Mouse (Mus musculus): ENCODE measurements at regions not wholly inside any gene's neighbourhood (a gene's known extent, or its start where the extent isn't known, plus 50 kb on each side); places are given as distances from the start of the nearest gene placed in this dataset.

DNA sequence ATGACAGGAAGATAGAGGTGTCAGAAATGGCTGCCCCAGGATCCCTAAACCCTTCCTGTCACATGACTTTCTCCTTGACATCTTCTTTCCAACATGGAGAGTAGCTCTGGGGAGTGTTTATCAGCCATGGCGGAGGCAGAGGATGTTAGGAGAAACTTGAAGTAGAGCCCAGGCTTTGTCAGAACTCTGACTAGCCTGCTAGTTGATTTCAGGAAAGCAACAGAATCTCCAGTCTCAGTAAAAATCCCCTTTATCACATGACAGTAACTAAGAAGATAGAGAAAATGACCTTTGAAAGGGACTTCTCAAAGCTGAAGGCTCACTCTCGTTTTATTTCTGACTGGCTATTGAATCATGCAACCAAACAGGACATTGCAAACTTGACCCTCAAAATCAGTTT, 76.3 kb upstream of the Glrp1 start:
- Histone ChIP-seq H3K4me1 (ENCODE audit: control insufficient read depth, insufficient read depth, low read length) (no peaks in the 10 kb centered on the region), H3K27ac (ENCODE audit: low read depth, low read length) (no peak overlapping the region), H3K4me3 (ENCODE audit: low read depth, low read length) (no peak overlapping the region), H3K4me2 (ENCODE audit: low read depth) (no peak overlapping the region), H3K36me3 (ENCODE audit: control insufficient read depth, insufficient read depth, low read length) (no peaks in the 10 kb centered on the region), H3K27me3 (ENCODE audit: control insufficient read depth, insufficient read depth, low read length) (no peaks in the 10 kb centered on the region), H3K9me3 (ENCODE audit: control insufficient read depth, low read length) (no peaks in the 10 kb centered on the region), H3K9ac (ENCODE audit: low read length) (no peak overlapping the region)
- DNase-seq (ENCODE audit: low spot score), result no peak
- no peak for ATAC-seq (ENCODE audit: insufficient read depth, low FRiP score, low TSS enrichment)
- WGBS, result 87% methylated on average over 2 of the region's 2 CpGs

DNA sequence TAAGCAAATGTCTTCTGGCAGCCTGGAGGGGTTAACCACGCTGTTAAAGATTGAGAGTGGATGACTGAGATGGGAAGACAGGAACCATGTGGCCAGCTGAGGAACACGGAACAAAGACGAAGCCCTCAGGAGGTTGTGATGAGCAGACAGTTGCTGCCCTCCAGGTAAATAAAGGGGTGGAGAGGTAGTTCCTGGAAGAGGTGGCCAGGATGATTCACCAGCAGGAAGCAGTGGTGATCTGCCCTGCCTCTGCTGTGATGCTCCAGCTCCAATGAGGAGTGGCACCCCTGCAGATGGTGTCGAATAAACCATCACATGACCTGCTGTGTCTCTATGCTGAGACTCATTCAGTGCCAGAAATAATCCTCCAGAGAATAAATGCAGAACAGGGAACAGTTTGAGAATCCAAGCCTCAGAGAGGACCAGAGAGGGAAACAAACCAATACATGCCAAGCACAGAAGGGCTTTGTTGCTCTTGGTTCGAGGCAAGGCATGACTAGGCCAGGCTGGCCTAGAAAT, 74.7 kb upstream of the Glrp1 start:
- Histone ChIP-seq H3K27me3 (ENCODE audit: control insufficient read depth, insufficient read depth, low read length) (no peaks in the 10 kb centered on the region), H3K9me3 (ENCODE audit: control insufficient read depth, low read length) (no peaks in the 10 kb centered on the region), H3K4me2 (ENCODE audit: low read depth) (no peak overlapping the region), H3K4me3 (ENCODE audit: low read depth, low read length) (no peak overlapping the region), H3K36me3 (ENCODE audit: control insufficient read depth, insufficient read depth, low read length) (no peaks in the 10 kb centered on the region), H3K9ac (ENCODE audit: low read length) (no peak overlapping the region), H3K4me1 (ENCODE audit: control insufficient read depth, insufficient read depth, low read length) (no peaks in the 10 kb centered on the region), H3K27ac (ENCODE audit: low read depth, low read length) (no peak overlapping the region)
- DNase-seq (ENCODE audit: low spot score) (no peak), ATAC-seq (ENCODE audit: insufficient read depth, low FRiP score, low TSS enrichment) (no peak)
- WGBS, result 83% methylated on average over 5 of the region's 5 CpGs

DNA sequence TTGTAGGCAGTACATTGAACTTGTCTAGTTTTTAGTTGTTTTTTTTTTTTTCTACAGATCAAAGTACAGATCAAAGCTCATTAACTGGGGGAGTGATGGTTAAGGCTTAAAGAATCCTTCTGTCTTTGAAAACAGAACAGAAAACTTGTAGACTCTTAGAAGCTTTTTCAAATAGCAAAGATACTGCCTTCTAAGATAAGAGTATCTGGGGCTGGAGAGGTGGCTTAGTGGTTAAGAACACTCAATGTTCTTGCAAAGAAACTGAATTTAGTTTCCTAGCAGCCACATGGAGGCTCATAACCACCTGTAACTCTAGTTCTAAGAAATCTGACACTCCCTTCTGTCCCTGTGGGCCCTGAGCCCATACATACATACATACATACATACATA, 68.4 kb upstream of the Glrp1 start:
- no peak for ATAC-seq (ENCODE audit: insufficient read depth, low FRiP score, low TSS enrichment)
- Histone ChIP-seq H3K36me3 (ENCODE audit: control insufficient read depth, insufficient read depth, low read length) (no peaks in the 10 kb centered on the region), H3K27ac (ENCODE audit: low read depth, low read length) (no peak overlapping the region)

DNA sequence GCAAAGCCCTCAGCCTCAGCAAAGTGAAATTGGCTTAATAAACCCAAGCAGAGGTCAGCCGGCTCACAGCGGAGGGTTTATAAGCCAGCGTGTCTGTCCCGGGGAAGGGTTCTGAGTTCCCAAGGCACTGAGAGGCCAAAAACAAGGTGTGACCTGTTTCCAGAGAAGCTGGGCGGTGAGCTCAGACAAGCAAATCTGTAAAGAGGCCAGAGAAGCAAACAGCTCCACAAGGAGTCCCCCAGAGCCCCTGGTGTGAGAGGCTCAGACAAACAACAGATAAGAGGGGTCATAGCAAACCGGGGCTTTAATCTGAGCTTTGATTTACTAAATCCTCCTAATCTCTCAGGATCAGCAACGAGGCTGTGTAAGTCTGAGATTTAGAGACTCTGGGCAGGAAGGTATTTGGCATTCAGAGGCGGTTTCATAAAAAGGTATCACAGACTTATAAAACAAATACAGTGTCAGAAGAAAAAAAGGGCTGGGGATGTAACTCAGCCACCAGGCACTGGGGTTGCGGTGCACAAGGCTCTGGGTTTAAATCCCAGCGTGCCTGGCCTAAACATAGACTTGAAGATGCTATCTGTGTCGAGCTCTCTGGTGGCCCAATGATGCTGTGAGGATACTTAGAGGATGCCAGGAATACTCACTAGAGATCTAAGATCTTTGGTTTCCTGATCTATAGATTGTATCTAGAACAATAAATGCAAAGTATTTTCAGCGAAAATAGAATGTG, 67.8 kb upstream of the Glrp1 start:
- Histone ChIP-seq H3K4me2 (ENCODE audit: low read depth) (no peak overlapping the region), H3K9ac (ENCODE audit: low read length) (no peak overlapping the region), H3K4me1 (ENCODE audit: control insufficient read depth, insufficient read depth, low read length) (no peaks in the 10 kb centered on the region), H3K9me3 (ENCODE audit: control insufficient read depth, low read length) (no peaks in the 10 kb centered on the region), H3K36me3 (ENCODE audit: control insufficient read depth, insufficient read depth, low read length) (no peaks in the 10 kb centered on the region), H3K27me3 (ENCODE audit: control insufficient read depth, insufficient read depth, low read length) (no peaks in the 10 kb centered on the region), H3K27ac (ENCODE audit: low read depth, low read length) (no peak overlapping the region), H3K4me3 (ENCODE audit: low read depth, low read length) (no peak overlapping the region)
- WGBS, result 37% methylated on average over 12 of the region's 12 CpGs
- DNase-seq (ENCODE audit: low spot score) (no peak), ATAC-seq (ENCODE audit: insufficient read depth, low FRiP score, low TSS enrichment) (no peak)

More for the DNA sequence above, 68.4 kb upstream of the Glrp1 start:
- no peak for DNase-seq (ENCODE audit: low spot score)
- no peaks in the 10 kb centered on the region for H3K4me1 ChIP-seq (ENCODE audit: control insufficient read depth, insufficient read depth, low read length)
- no peaks in the 10 kb centered on the region for H3K27me3 ChIP-seq (ENCODE audit: control insufficient read depth, insufficient read depth, low read length)
- H3K9ac ChIP-seq (ENCODE audit: low read length), result no peak overlapping the region
- no peak overlapping the region for H3K4me3 ChIP-seq (ENCODE audit: low read depth, low read length)
- no peak overlapping the region for H3K4me2 ChIP-seq (ENCODE audit: low read depth)
- H3K9me3 ChIP-seq (ENCODE audit: control insufficient read depth, low read length), result no peaks in the 10 kb centered on the region

DNA sequence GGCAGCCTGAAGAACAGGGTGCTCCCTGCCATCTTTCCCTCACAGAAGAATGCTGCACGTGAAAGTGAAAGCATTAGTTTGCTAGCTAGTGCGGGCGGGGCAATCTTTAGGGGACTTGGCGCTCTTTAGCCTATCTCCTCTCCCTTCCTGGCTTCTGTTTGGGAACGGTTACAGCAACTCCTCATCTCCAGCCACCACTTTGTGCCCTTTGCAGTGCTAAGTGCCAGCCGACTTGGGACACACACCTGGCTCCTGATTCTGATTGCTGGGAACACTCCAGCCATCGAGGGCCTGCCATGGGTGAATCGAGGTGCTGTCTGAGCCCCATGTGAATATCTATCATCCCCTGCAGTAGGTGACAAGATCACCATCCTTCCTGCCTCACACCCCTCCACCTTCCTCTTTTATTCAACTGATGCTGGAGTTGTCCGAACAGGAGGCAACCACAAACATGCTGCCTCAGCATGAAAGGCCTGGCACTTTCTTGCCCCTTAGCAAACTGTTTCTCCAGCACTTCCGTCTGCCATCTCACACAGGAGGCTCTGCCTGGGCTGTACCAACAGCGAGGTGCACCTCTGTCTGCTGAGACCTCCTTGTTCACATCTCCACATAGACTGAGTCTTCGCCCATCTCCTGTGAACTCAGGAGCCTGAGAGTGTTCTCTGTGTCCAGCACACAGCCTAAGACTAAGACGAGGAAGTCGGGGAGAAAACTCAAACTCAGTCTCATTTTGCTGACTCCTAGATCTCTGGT, 66.2 kb upstream of the Glrp1 start:
- 80% methylated on average over 14 of the region's 14 CpGs for WGBS
- Histone ChIP-seq H3K4me3 (ENCODE audit: low read depth, low read length) (no peak overlapping the region), H3K4me2 (ENCODE audit: low read depth) (no peak overlapping the region), H3K9me3 (ENCODE audit: control insufficient read depth, low read length) (no peaks in the 10 kb centered on the region), H3K9ac (ENCODE audit: low read length) (no peak overlapping the region), H3K27ac (ENCODE audit: low read depth, low read length) (no peak overlapping the region), H3K36me3 (ENCODE audit: control insufficient read depth, insufficient read depth, low read length) (no peaks in the 10 kb centered on the region), H3K4me1 (ENCODE audit: control insufficient read depth, insufficient read depth, low read length) (no peaks in the 10 kb centered on the region), H3K27me3 (ENCODE audit: control insufficient read depth, insufficient read depth, low read length) (no peaks in the 10 kb centered on the region)
- ATAC-seq (ENCODE audit: insufficient read depth, low FRiP score, low TSS enrichment), result no peak
- no peak for DNase-seq (ENCODE audit: low spot score)

- Histone ChIP-seq H3K9me3 (ENCODE audit: control insufficient read depth, low read length) (no peaks in the 10 kb centered on the region), H3K4me3 (ENCODE audit: low read depth, low read length) (no peak overlapping the region), H3K36me3 (ENCODE audit: control insufficient read depth, insufficient read depth, low read length) (no peaks in the 10 kb centered on the region), H3K27me3 (ENCODE audit: control insufficient read depth, insufficient read depth, low read length) (no peaks in the 10 kb centered on the region), H3K9ac (ENCODE audit: low read length) (no peak overlapping the region), H3K27ac (ENCODE audit: low read depth, low read length) (no peak overlapping the region), H3K4me2 (ENCODE audit: low read depth) (no peak overlapping the region), H3K4me1 (ENCODE audit: control insufficient read depth, insufficient read depth, low read length) (no peaks in the 10 kb centered on the region)
- DNase-seq (ENCODE audit: low spot score) (no peak), ATAC-seq (ENCODE audit: insufficient read depth, low FRiP score, low TSS enrichment) (no peak)
- WGBS, result 73% methylated on average over 4 of the region's 4 CpGs
Measured at GRCm38 (mm10) chr1:88575291-88575690, 65.4 kb upstream of the Glrp1 start.

- Histone ChIP-seq H3K36me3 (ENCODE audit: control insufficient read depth, insufficient read depth, low read length) (no peaks in the 10 kb centered on the region), H3K9ac (ENCODE audit: low read length) (no peak overlapping the region), H3K27me3 (ENCODE audit: control insufficient read depth, insufficient read depth, low read length) (no peaks in the 10 kb centered on the region), H3K4me2 (ENCODE audit: low read depth) (no peak overlapping the region), H3K4me1 (ENCODE audit: control insufficient read depth, insufficient read depth, low read length) (no peaks in the 10 kb centered on the region), H3K27ac (ENCODE audit: low read depth, low read length) (no peak overlapping the region), H3K9me3 (ENCODE audit: control insufficient read depth, low read length) (no peaks in the 10 kb centered on the region), H3K4me3 (ENCODE audit: low read depth, low read length) (no peak overlapping the region)
- no peak for DNase-seq (ENCODE audit: low spot score)
- WGBS, result 95% methylated on average over 13 of the region's 13 CpGs
- ATAC-seq (ENCODE audit: insufficient read depth, low FRiP score, low TSS enrichment), result no peak
Measured at GRCm38 (mm10) chr1:88572161-88572560, 62.3 kb upstream of the Glrp1 start.

GRCm38 (mm10) chr1:88568447-88569053, 58.7 kb upstream of the Glrp1 start:
- H3K4me2 ChIP-seq (ENCODE audit: low read depth), result no peak overlapping the region
- H3K36me3 ChIP-seq (ENCODE audit: control insufficient read depth, insufficient read depth, low read length), result no peaks in the 10 kb centered on the region
- no peak overlapping the region for H3K27ac ChIP-seq (ENCODE audit: low read depth, low read length)
- no peak overlapping the region for H3K9ac ChIP-seq (ENCODE audit: low read length)
- H3K4me3 ChIP-seq (ENCODE audit: low read depth, low read length), result no peak overlapping the region
- no peaks in the 10 kb centered on the region for H3K27me3 ChIP-seq (ENCODE audit: control insufficient read depth, insufficient read depth, low read length)
- no peaks in the 10 kb centered on the region for H3K9me3 ChIP-seq (ENCODE audit: control insufficient read depth, low read length)
- 83% methylated on average over 6 of the region's 6 CpGs for WGBS
- no peaks in the 10 kb centered on the region for H3K4me1 ChIP-seq (ENCODE audit: control insufficient read depth, insufficient read depth, low read length)
- DNase-seq (ENCODE audit: low spot score) (no peak), ATAC-seq (ENCODE audit: insufficient read depth, low FRiP score, low TSS enrichment) (no peak)

Data from neural tube, embryonic 11.5 days (tissue).